Mouse (Mus musculus) urinary bladder, postnatal 14 days (tissue): ENCODE data around the gene Nfe2l3.
"Not testable (repeated sequence)": the region's sequence is repeated elsewhere in the genome, so short reads cannot be mapped to it uniquely, and the experiment has no call there.

Source experiments
- DNase-seq: peaks from one replicate; pipeline ENCODE4 v3.0.0; 2021; ENCODE audit warnings: low spot score

Nfe2l3 gene

GRCm38 (mm10) chr6:51442191-51442835, 9.8 kb downstream of the Nfe2l3 start:
- DNase-seq, result no peak

- no peak for DNase-seq
Measured at GRCm38 (mm10) chr6:51452927-51453503, 20.5 kb downstream of the Nfe2l3 start.

GRCm38 (mm10) chr6:51454949-51455348, 22.5 kb downstream of the Nfe2l3 start:
- DNase-seq, result no peak

DNA sequence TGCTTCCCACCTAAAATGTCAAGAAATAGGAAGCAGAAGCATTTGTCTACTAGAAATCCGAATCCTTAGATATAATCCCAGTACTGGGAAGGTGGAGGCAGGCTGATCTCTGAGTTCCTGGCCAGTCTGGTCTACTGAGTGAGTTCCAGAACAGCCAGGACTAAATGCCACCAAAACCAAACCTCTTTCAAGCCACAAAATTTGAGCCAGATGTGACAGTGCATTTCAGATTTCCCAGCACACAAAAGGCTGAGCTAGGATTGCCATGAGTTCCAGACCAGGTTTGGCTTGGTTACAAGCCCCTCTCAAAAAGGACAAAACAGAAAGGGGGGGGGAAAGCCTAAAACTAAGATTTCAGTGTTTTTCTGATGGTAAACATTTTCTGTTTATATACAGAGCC, 23.7 kb downstream of the Nfe2l3 start:
- DNase-seq, result no peak

DNA sequence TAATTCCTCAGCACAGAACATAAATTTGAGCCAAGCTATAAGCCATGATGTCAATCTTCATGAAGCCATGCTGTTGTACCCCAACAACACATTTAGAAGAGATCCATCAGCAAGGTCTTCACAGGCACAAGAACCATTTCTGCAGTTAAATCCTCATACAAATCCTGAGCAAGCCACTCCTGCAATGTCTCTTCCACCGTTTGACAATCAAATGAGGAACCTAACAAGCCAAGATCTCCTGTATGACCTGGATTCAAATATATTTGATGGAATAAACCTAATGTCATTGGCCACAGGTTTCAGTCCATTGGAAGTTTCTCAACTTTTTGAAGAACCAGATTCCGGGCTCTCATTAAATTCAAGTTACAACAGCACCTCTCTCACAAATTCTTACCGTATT, 24.8 kb downstream of the Nfe2l3 start:
- no peak for DNase-seq

DNA sequence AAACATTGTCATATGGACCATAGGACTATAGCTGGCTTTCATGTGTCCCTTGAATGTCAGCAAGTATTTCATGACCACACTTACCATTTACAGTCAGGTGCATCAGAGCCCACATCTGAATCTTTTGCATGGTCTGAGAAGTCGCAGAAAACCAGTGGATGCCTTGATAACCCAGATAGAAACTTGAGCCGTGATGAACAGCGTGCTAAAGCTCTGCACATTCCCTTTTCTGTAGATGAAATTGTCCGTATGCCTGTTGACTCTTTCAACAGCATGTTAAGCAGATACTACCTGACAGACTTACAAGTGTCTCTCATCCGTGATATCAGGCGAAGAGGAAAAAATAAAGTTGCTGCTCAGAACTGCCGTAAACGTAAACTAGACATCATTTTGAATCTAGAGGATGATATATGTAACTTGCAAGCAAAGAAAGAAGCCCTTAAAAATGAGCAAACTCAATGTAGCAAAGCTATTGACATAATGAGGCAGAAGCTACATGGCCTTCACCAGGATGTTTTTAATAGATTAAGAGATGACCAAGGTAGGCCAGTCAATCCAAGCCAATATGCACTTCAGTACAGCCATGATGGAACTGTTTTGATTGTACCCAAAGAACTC, 25.4 kb downstream of the Nfe2l3 start:
- no peak for DNase-seq

DNA sequence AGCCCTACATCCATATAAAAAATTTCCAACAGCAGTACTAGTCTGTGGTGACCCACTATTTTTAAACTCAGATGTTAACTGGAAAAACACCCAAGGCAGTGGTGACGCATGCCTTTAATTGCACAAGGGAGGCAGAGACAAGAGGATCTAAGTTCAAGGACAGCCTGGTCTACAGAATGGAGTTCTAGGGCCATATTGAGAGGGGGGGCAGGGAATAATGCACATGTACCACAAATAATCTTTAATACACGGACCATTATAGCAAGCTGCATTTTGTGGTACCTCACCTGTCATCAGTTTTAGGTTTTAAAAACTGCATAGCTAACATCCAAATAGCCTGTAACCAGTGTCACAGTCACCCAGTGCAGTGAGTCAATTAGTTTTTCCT, 26.4 kb downstream of the Nfe2l3 start:
- DNase-seq, result no peak

- DNase-seq, result no peak
Measured at GRCm38 (mm10) chr6:51459313-51460020, 27.0 kb downstream of the Nfe2l3 start.

- no peak for DNase-seq
Measured at GRCm38 (mm10) chr6:51460021-51460360, 27.5 kb downstream of the Nfe2l3 start.

- DNase-seq, result no peak
Measured at GRCm38 (mm10) chr6:51460363-51460762, 27.9 kb downstream of the Nfe2l3 start.

- DNase-seq, result no peak
Measured at GRCm38 (mm10) chr6:51467649-51468048, 35.2 kb downstream of the Nfe2l3 start.

- peak; percentile 80 for DNase-seq
Measured at GRCm38 (mm10) chr6:51468891-51469561, 36.6 kb downstream of the Nfe2l3 start.

DNA sequence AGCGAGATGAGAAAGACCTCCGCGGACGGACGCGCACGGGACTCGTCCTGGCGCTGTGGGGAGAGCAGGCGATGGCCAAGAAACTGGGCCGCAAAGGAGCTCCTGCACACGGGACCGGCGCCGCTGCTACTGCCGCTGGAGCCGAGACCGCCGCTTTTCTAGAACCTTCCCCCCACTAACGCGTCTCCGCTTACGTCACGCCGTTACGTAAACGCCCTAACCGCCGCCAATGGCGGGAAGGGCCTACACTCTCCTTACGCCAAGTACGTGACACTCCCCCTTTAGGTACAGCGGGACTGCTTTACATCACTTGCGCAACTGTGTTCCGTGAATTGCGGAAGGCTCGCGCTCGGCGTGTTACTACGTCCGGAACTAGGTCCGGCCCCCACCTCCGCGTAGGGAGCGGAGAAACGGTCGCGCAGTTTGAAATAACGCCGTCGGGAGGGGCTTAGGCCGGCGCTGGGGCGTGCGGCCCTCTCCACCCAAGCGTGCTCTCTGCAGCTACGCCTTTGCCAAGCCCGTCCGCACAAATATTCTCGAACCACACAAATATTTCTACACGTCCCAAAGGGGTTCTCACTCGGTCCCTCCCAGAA, 37.3 kb downstream of the Nfe2l3 start, which contains the start of gene Hnrnpa2b1:
Gene Hnrnpa2b1 (minus strand): TSS at position 180 of the 596 bp plus-strand sequence.
- DNase-seq, result peak; percentile 99

DNA sequence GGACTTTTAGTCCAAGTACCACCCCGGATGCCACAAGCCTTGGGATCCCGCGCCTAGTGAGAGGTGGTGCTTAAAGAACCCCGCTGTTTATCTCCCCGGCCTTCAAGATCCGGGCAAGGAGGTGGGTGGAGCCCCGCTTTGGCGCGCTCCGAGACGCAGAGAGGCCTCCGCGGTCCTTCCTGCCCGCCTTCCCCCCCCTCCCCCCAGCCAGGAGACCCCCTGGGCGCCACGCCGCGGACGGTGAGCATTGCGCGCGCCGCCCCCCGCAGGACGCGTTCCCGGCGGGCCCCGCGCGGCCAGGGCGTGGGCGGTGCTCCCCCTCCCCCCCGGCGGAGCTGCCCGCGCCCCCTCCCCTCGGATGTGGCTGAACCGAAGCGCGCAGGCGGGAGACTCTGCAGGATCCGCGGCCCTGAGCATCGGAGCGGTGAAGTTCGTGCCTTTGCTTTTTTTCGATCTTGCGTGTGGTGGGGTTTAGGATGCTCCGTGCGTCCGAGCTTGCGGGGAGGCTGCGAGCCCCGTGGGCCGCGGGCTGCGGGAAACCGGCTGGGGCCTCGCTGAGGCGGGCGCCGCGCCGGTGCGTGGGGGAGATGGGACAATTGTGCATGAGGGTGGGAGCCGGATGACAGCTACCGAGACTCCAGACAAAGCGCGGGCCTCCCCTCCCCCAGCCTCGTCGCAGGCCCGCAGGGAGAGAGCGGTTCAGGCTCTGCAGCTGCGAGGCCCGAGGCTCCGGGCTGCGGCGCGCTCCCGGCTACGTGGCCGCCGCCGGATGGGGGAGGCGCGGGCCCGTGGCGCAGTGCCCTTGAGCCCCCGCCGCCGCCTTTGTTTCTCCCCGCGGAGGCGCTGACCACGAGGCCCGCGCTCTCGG, 38.1 kb downstream of the Nfe2l3 start, which contains the start of gene Cbx3:
Gene Cbx3 (plus strand): TSS at position 50 of the 868 bp plus-strand sequence.
- peak; percentile 85 for DNase-seq

DNA sequence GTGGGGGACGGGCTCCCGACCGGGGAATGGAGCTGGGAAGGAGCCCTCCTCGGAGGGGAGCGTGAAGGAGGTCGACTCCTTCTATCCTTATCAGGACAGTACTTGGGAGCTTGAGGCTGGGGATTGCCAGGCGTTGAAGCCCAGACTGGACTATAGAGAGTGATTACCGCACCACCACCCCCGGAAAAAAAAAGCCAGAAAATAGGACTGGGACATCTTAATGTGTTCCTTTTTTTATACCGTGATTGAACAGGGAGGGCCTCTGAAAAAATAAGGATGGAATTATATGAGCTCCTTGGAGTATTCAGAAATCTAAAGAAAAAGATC, 38.7 kb downstream of the Nfe2l3 start:
- no peak for DNase-seq

DNA sequence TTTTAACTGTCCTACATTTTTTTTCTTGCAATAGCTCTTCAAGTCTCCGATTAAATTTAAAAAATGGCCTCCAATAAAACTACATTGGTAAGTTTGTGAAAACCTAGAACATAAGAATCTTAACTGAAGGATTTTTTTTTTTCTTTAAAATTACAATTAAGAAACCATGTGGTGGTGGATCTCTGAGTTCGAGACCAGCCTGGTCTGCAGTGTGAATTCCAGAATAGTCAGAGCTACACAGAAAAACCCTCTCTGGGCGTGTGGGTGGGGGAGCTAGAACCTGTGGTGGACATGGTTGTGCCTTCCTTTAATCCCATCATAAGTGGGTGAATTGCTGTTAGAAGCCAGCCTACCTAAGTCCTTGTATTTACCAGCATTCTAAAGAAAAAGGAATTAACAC, 39.3 kb downstream of the Nfe2l3 start:
- no peak for DNase-seq

GRCm38 (mm10) chr6:51472213-51472612, 39.7 kb downstream of the Nfe2l3 start:
- DNase-seq, result no peak

DNA sequence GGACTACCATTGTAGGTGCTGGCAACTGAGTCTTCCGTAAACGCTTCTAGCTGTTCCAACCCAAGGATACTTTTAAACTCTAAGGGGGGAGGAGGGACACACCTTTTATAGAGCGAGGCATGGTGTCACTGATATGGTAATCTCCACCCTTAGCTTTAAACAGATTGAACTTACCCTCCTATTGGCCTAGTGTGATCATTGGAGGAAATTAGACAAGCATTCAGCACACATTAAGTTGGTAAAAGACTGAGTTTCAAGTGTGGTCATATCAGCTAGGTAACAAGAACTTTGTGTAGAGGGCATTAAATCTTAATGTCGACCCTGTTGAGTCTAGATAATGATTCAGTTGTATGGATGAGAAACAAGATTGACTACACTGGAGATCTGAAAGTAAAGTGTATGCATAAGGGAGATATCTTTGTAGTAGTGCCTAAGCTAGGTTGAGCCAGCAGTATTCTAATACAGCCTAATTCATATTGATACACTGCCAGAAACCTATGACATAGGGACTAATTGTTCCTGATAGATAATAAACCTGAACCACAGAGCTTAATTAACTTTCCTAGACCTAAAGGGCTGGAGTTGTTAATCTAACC, 46.8 kb downstream of the Nfe2l3 start:
- DNase-seq, result no peak

GRCm38 (mm10) chr6:51481548-51481947, 49.1 kb downstream of the Nfe2l3 start:
- no peak for DNase-seq

GRCm38 (mm10) chr6:51483861-51484260, 51.4 kb downstream of the Nfe2l3 start:
- no peak for DNase-seq

DNA sequence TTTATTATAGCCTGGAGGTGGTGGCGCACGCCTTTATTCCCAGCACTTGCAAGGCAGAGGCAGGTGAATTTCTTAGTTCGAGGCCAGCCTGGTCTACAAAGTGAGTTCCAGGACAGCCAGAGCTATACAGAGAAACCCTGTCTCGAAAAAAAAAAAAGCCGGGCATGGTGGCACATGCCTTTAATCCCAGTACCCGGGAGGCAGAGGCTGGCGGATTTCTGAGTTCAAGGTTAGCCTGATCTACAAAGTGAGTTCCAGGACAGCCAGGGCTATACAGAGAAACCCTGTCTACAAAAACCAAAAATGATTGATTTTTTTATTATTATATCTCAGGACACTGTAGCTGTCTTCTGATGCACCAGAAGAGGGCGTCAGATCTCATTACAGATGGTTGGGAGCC, 52.1 kb downstream of the Nfe2l3 start:
- DNase-seq, result not testable (repeated sequence)
